Mouse (Mus musculus) mouse embryonic stem cell (cell line): ENCODE data around the gene Snx9.

Source experiments
- in situ Hi-C, 2 experiments: fragments of 300-500 bp; cut with MboI; formaldehyde crosslinking; loops; 1 replicate in 1 of 2; 3 replicates in 1 of 2; pipeline ENCODE4 v1.14.3; 2019 to 2020; ENCODE audit warnings: low sequenced_read_pairs in 2 of 2, low pct_unique_long_range_greater_than_20kb in 1 of 2, mixed read lengths in 1 of 2; ENCODE audit not compliant: unreplicated experiment in 1 of 2

Gene Snx9

GRCm38 (mm10) chr17:5805151-5805834 is 35.8 kb upstream of the Snx9 start:
- in situ Hi-C loops: no loop called here

DNA sequence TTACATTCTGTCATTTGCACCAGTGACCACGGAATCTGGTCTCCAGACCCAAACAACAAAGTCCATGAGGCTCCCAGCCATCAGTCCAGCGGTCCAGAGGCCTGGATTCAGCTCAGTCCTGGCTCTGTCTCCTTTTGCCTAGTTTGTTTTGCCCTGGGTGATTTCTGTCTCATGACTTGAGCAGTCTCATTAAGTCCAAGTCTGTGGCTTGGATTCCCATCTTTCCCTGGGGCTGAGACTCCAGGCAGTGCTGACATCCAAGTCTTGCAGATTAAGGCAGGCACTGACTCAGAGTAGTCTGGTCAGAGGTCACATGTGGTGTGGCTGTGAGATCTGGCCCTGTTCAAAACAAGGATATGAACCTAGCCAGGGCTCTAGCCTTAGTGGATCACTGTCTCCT is 35.2 kb upstream of the Snx9 start:
- in situ Hi-C loops: no loop called here

- in situ Hi-C loops: no loop called here
Measured at GRCm38 (mm10) chr17:5806823-5807222, 34.3 kb upstream of the Snx9 start.

- in situ Hi-C loops: no loop called here
Measured at GRCm38 (mm10) chr17:5807847-5808386, 33.2 kb upstream of the Snx9 start.

DNA sequence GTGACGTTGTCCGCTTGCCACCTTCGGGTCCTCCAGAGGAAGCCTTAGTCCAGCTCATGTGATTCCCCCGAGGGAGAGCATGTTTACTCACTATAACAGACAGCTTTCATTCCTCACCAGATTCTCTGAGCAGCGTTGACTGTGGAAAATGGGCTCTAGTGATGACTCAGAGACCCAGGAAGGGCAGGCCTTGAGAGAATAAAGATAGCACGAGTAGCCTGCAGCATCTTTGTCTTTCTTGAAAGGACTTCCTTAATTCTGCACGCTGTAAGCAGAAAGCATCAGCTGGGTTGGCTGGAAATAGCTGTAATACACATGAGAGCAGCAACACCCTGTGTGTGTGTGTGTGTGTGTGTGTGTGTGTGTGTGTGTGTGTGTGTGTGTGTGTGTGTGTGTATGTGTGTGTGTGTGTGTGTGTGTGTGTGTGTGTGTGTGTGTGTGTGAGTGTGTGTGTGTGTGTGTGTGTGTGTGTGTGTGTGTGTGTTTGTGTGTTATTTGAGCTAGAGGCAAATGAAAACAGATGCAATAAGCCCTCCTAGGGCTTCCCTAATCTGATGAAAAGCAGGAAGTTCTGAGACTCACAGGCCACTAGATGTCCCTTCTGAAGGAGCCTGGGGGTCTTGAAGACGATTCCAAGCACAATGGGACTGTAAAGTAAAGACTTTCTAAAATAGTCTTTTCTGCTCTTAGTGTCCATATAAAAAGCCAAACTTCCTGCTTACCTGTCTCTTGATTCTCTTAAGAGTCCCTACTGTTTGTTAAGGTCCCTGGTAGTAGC is 27.1 kb upstream of the Snx9 start:
- in situ Hi-C loops: no loop called here

DNA sequence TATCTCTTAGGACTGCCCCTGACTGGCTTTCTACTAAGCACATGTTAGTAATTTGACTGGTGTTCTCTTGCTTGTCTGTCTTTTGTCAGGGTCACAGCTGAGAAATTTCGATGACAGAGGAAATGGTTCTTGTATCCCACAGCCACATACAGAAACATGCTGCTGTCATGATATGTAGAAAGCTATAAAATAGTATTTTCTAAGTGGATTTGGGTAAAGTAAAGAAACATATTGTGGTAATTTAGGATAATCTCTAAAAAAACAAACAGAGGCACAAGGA is 26.5 kb upstream of the Snx9 start:
- in situ Hi-C loops: no loop called here

GRCm38 (mm10) chr17:5817871-5818270 is 23.3 kb upstream of the Snx9 start:
- in situ Hi-C loops: no loop called here

DNA sequence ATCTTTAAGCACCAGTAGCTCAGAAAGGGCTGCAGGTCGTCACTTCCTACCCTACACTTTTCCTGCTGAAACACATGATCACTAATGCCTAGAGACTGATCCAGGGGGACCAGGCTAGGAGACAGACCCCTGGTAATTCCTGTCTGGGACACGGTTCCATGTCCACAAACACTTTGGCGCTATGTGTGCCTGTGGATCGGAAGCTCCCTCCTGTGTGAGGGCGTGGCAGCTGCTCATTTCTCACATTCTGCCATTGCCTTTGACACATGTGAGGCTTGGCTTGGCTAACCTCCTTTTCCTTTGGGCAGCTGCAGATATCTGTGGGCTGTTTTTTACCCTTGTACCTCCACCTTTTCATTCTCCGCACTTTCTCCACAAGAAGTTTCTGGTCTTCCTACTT is 22.0 kb upstream of the Snx9 start:
- in situ Hi-C loops: no loop called here

- in situ Hi-C loops: no loop called here
Measured at GRCm38 (mm10) chr17:5819799-5820201, 21.3 kb upstream of the Snx9 start.

DNA sequence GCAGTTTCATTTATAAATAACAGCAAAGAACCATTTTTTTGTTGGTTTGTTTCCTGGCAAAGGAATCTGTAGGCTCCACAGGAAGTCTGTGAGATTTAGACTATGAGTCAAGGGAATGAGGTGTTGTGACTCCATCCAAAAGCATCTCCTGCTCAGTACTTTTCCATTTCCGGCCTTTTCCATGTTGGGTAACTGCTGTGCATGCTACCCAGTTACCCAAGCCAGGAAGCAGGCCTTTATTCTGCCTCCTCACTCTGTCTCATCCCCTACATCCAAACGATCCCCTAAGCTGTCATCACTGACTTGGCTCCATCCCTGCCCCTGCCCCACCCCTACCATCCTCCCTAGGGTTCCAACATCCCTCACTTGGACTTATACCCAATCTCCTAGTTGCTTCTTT is 18.6 kb upstream of the Snx9 start:
- in situ Hi-C loops: no loop called here

DNA sequence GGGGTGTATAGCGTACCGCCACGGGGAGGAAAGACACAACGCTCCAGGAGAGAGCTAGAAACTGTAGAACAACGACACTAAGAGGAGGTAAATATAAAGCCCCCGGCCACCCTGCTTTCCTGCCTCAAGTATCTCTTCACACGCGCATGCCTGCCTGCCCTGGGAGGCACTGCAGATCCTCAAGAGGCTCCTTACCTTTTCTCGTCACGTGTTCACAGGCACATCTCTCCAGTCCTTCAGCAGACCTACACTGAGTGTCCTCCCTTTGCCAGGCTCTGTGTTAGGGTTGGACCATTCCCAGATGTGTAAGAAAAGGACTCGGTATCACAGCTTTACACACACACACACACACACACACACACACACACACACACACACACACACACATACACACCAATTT is 18.1 kb upstream of the Snx9 start:
- in situ Hi-C loops: no loop called here

DNA sequence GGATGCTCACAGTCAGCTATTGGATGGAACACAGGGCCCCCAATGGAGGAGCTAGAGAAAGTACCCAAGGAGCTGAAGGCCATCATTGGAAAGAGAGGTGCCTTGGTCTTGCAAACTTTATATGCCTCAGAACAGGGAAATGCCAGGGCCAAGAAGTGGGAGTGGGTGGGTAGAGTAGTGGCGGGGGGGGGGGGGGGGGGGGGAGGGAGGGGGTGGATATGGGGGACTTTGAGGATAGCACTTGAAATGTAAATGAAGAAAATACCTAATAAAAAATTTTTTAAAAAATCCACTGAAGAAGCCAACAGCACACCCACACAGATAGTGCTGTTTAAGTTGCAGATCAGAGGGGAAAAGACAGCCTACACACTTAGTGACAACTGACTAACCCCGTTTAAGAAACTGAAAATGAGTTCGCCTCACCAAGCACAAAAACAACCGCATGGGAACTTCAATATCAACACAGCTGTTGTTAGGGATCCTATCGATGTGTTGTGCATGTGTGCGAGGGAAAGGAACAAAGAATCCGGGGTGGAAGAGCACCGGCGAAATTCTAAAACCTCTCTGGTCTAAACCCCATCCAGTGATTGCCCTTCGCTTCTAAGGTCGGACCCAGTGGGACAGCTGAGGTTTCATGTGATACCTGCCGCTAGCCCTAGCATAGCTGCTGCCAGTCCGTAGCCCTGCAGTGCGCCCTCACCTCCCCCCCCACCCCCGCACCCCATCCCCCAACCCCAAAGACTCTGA is 13.1 kb upstream of the Snx9 start:
- in situ Hi-C loops: no loop called here

DNA sequence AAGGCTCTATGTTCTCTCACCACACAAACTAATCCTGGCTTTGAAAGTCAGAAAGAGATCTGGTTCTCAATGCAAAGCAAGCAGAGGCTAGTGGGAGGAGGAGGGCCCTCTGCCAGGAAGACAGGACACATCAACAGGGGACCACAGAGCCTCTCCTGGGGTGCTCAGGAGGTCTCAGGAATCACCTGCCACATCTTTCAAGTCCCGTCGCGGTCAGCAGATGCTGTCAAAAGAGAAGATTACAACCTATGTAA is 12.6 kb upstream of the Snx9 start:
- in situ Hi-C loops: no loop called here

GRCm38 (mm10) chr17:5828944-5829343 is 12.2 kb upstream of the Snx9 start:
- in situ Hi-C loops: no loop called here

DNA sequence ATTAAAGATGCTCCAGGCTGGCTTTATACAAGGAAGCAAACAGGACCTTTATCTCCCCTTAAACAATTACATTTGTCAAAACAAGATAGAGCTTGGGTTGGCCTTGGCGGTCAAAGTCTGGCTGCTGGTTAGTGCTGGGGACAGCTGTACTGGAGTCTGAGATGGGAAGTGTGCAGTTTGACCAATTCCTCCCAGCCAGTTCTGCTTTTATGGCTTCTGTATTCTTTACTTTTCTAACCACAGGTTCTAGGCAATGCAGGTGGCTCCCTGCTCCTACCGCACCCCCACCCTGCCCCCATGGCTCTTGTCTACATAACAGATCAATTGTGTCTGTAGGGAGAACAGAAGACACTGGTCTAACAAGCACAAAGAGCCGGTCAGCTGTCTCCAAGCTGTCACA is 11.2 kb upstream of the Snx9 start:
- in situ Hi-C loops: no loop called here

DNA sequence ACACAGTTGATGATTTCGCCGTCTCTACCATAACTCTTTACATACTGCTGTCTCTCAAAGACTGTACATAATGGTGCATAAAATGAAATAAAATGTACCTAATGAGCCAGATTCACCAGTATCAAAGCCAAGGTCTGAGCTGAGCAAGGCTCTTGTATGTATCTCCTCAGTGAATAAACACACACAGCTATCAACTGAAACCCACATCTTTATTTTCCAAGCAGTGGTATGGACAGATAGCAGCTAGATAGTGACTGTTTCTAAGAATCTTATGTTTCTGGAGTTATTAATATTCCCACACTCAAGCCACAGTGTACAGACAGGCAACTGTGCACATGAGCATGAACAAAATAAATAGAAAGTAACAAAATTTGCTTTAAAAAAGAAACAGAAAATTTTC is 10.7 kb upstream of the Snx9 start:
- in situ Hi-C loops: no loop called here

GRCm38 (mm10) chr17:5830832-5831231 is 10.3 kb upstream of the Snx9 start:
- in situ Hi-C loops: no loop called here

DNA sequence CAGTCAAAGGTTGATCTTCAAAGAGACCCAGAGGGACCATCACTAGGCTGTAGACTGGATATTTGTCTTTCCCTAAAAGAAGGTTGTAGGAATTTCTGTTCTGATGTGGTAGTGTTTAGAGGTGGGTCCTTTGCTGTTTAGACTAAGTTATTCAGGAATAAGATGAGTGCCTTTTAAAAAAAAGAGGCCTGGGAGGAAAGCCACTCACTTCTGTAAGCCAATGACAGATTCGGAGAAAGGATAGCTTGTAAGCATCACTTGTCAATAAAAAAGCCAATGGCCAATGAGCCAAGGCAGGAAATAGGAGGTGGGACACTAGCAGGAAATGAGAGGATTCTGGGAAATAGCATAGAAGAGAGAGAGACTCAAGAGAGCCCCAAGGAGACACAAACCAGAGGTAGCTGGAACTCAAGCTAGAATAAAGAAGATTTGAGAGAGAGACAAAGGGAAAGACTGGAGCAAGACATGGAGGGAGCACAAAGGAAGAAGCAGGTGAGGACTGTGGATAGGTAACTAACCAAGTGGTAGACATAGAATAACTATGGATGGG is 9.8 kb upstream of the Snx9 start:
- in situ Hi-C loops: no loop called here

- in situ Hi-C loops: no loop called here
Measured at GRCm38 (mm10) chr17:5834166-5834565, 7.0 kb upstream of the Snx9 start.
